Mouse (Mus musculus) fibroblast of lung, adult 2 months (primary cell): ENCODE results near the gene Dmrtc1a.
"Not testable (repeated sequence)": the region's sequence is repeated elsewhere in the genome, so short reads cannot be mapped to it uniquely, and the experiment has no call there.

Source experiments
- DNase-seq: peaks from one replicate; pipeline ENCODE4 v3.0.0-alpha.2; 2011; ENCODE audit warnings: low read depth

The Dmrtc1a gene

GRCm38 (mm10) chrX:102908587-102908986, at the start of gene Dmrtc1a, which contains the start of gene 1700011M02Rik:
Gene Dmrtc1a (minus strand): TSS chrX:102908687.
Gene 1700011M02Rik (plus strand): TSS chrX:102908905.
- DNase-seq = not testable (repeated sequence)

GRCm38 (mm10) chrX:102950136-102950535, 41.6 kb upstream of the Dmrtc1a start:
- not testable (repeated sequence) for DNase-seq

- DNase-seq = no peak
These were observed 28.3 kb upstream of the Dmrtc1a start for GRCm38 (mm10) chrX:102936743-102937142.

- DNase-seq = no peak
These were observed 25.9 kb upstream of the Dmrtc1a start for GRCm38 (mm10) chrX:102934395-102934764.

GRCm38 (mm10) chrX:102933571-102934394, 25.3 kb upstream of the Dmrtc1a start:
- no peak for DNase-seq

GRCm38 (mm10) chrX:102932992-102933570, 24.6 kb upstream of the Dmrtc1a start:
- DNase-seq = no peak

GRCm38 (mm10) chrX:102928072-102928471, 19.6 kb upstream of the Dmrtc1a start, which contains the start of gene 1700018G05Rik:
Gene 1700018G05Rik (plus strand): TSS chrX:102928372.
- not testable (repeated sequence) for DNase-seq

- not testable (repeated sequence) for DNase-seq
These were observed 18.2 kb upstream of the Dmrtc1a start for GRCm38 (mm10) chrX:102926707-102927106.

GRCm38 (mm10) chrX:102914823-102915222, 6.3 kb upstream of the Dmrtc1a start:
- not testable (repeated sequence) for DNase-seq

GRCm38 (mm10) chrX:102867871-102868270, 40.6 kb downstream of the Dmrtc1a start, which contains the start of gene 1700031F05Rik:
Gene 1700031F05Rik (minus strand): TSS chrX:102867971.
- DNase-seq = no peak

- DNase-seq = not testable (repeated sequence)
These were observed 54.0 kb downstream of the Dmrtc1a start, which contains the start of gene Dmrtc1c2 for GRCm38 (mm10) chrX:102854516-102854915. Gene Dmrtc1c2 (minus strand): TSS chrX:102854616.
